Mouse (Mus musculus) hematopoietic stem cell, adult 5-6 weeks (primary cell): ENCODE measurements at regions not wholly inside any gene's neighbourhood (a gene's known extent, or its start where the extent isn't known, plus 50 kb on each side); places are given as distances from the start of the nearest gene placed in this dataset.

Source experiments
- ATAC-seq, 2 experiments: fragments of 125-278 bp in 1 of 2; replicated peaks in 1 of 2; 2 replicates each; pipeline ENCODE4 v1.8.0; 2016 to 2017; ENCODE audit warnings: inconsistent platforms in 2 of 2, mild to moderate bottlenecking in 2 of 2, moderate number of reproducible peaks in 2 of 2, low read depth in 1 of 2, moderate TSS enrichment in 1 of 2; ENCODE audit not compliant: low FRiP score in 2 of 2, poor library complexity in 2 of 2, severe bottlenecking in 2 of 2, insufficient read depth in 1 of 2, low TSS enrichment in 1 of 2

GRCm38 (mm10) chr2:21908813-21909480 is 318.4 kb upstream of the Myo3a start:
- ATAC-seq, result no peak

- ATAC-seq, result peak; percentile 91 to 95
Measured at GRCm38 (mm10) chr2:21909481-21909966, 317.8 kb upstream of the Myo3a start.

DNA sequence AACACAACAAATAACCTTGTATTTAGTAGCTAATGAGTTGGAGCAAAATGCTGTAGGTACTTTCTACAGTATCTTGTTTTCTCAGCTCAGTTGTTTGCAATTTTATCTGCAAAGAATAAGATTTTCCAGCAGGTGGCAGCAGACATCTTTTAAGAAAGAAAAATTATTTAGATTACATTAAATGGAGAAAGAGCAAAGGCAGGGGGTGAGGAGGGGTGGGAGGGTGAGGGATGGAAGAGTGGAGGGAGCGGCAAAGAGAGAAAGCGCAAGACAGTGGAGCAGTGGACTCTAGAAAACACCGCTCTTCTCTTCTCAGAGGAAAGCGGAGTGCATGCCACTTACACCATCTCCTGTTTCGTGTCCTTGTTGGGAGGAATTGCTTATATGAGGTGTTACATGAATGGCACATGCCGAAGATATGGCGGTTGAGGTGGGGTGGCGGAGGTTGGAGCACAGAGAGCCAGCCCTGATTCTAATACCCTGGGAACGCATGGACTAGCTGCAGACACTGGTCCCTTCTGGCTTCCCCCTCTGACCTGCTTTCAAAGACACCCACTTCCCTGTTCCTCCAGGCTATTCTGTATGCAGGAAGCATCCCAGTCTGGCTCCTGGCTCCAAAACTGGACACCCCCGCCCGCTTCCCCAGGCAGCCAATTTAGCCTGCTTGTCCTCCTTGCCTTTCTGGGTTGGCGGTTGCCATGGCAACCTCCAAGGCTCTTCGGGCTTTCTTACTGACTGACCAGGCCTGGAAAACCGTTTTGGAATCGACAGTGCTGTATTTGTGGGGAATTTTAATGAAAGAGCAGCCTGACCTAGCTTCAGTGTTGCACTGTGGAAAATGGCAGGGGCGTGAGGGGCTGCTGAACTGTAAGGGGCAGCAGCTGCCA is 309.3 kb upstream of the Myo3a start:
- peak; percentile 12 to 21; a peak in 1 of 4 replicates for ATAC-seq

GRCm38 (mm10) chr2:21919091-21919490 is 308.2 kb upstream of the Myo3a start:
- no peak for ATAC-seq

- no peak; a peak in 1 of 4 replicates for ATAC-seq
Measured at GRCm38 (mm10) chr2:21927656-21928055, 299.6 kb upstream of the Myo3a start.

DNA sequence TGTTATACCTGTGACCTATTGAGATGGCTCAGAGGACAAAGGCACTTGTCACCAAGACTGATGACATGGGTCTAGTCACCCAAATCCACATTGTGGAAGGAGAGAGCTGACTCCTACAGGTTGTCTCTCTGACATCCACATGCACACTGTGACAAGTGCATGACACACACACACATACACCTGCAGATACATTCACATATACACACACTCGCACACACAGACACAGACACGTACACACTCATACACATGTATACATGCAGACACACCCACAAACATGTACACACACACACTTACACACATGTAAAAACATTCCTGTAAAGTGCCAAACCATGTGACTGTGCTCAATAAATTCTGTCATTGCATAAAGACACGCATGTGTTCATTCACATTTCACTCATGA is 287.3 kb upstream of the Myo3a start:
- no peak for ATAC-seq

GRCm38 (mm10) chr2:21940797-21941487 is 286.4 kb upstream of the Myo3a start:
- peak; percentile 80 to 84 for ATAC-seq

- ATAC-seq, result no peak
Measured at GRCm38 (mm10) chr2:21941488-21942000, 285.8 kb upstream of the Myo3a start.

GRCm38 (mm10) chr2:21943676-21944075 is 283.6 kb upstream of the Myo3a start:
- ATAC-seq, result peak; percentile 25 to 53; a peak in 1 of 4 replicates

GRCm38 (mm10) chr2:21946484-21946883 is 280.8 kb upstream of the Myo3a start:
- no peak for ATAC-seq

GRCm38 (mm10) chr2:21951279-21951678 is 276.0 kb upstream of the Myo3a start:
- no peak for ATAC-seq

DNA sequence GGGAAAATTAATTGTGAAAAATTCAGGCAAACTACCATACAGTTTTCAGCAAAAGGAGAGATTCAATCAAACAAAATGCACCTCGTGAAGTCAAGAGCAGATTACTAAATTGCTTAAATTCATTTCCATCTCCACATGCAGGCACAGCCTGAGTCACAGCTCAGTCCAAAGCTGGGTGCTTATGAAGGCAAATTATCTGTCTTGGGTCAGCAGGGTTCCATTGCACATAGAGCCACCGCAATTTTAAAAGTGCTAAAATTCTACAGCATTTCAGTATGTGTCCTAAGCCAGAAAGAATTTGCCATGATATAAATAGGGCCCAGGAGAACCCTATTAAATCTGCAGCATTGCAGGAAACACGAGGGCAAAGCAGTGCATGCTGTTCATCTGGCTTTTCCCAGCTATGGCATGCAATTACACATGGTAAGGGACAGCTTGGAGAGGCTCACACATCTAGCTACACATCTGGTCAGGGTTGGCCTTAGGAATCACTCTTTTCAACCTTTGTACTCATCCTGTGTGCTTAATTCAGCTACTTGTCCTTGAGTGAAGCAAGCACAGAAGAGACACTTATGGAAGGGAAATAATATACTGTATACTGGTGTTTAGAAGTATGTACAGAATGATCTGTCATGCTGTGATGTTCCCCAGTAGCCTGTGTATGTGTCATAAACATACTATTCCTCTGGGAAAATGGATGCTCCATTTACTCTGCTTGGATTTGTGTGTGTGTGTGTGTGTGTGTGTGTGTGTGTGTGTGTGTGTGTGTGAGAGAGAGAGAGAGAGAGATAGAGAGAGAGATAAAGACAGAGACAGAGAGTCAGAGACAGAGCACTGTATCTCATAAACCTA is 271.0 kb upstream of the Myo3a start:
- ATAC-seq, result no peak

DNA sequence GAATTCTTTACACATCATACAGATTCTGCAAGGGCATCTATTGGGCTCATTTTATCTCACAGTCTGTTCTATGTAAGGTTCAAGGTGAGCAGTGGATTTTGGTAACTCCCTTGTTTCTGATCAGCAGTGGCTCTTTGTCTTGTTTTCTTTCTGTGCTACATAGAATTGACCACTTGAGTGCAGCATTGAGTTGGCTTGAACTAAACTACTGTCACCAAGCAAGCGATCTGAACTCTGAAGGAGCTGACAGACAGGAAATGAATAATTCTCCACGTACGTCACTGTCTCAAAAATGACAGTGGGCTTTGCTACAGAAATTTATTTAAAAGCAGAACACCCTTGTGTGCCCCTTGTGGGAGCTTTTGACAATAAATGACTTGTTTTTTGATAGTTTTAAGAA is 268.9 kb upstream of the Myo3a start:
- peak; percentile 97 to 98 for ATAC-seq

DNA sequence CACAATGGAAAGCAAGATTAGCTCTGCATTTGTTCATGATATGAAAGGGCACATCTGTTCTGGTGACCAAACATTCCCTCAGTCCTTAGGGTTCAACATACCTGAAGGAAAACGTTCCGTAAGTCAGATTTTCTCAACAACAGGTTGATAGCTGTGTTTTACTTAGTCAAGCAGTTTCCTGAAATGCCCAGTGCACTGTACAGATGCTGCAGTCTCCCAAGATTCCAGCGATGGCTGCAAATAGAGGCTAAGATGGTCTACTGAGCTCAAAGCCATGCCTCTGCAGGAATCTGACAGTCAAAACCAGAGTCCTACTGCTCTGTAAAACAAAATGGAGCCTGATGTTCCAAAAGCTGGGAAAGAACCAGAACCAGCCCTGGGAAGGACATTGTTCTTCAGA is 268.5 kb upstream of the Myo3a start:
- 0 out of 4 replicates have a peak, but pooled peaks of 1 of the 2 experiments have one; percentile 2 for ATAC-seq

DNA sequence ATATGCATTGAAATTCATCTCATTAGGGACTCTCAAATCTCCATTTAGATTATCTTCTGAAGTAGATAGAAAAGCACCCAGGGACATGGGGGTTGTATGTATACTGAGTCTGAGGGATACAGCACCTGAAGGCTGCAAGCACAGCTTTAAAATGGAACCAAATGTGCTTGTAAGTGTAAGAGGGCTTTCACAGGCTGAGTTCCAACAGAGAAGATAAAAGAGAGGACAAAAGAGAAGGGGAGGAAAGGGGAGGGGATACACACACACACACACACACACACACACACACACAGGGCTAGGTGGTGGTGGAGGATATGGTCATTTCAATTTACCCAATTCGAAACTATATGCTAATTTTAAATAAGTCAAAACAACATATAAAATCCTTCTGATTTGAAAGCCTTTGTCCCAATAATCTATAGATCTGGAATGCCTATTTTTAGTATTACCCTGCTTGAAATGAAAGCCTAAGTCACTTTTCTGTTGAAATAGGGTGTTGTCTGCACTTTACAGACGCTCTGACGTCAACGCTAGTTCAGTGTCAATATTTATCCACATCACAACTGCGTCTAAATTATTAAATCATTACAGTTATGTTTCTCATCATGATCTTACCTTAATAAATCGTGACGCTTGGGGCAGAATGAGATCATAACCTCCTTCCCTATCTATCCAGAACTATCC is 263.8 kb upstream of the Myo3a start:
- no peak for ATAC-seq

- peak; percentile 87 to 95 for ATAC-seq
Measured at GRCm38 (mm10) chr2:21964027-21964605, 263.2 kb upstream of the Myo3a start.
